Mouse (Mus musculus): ENCODE data around the gene Hint3.

- TF ChIP-seq CTCF (IDR thresholded peaks at IDR 0.05; ENCODE audit: extremely low read depth, insufficient read depth, insufficient read length, insufficient replicate concordance) (no peak), POLR2A (IDR thresholded peaks at IDR 0.05; ENCODE audit: low read depth, low read length) (no peak)
Measured at GRCm38 (mm10) chr10:30629977-30630376, 545 bp upstream of the Hint3 start.
